Mouse (Mus musculus) CD4-positive, CD25-positive, alpha-beta regulatory T cell, adult 4 months (primary cell): ENCODE measurements around the gene Blnk. TPM values are rescaled to one million over a fixed set of nuclear protein-coding genes. Genes with fewer than 3 reads are reported as not detected.

Source experiments
- ATAC-seq: one replicate; pipeline ENCODE4 v1.8.0; 2017
- polyA plus RNA-seq, 2 experiments: library from polyadenylated mRNA; unstranded; fragments of 100-300 nt; shearing (Covaris generic); gene quantifications; one replicate each; pipeline ENCODE4 v1.2.1; 2017

Blnk gene
- polyA plus RNA-seq, 2 experiments from 2014 or later = 3.3 TPM; not detected in 1

- ATAC-seq = no peak
These were observed 5.2 kb upstream of the Blnk start for GRCm38 (mm10) chr19:40999569-40999968.

DNA sequence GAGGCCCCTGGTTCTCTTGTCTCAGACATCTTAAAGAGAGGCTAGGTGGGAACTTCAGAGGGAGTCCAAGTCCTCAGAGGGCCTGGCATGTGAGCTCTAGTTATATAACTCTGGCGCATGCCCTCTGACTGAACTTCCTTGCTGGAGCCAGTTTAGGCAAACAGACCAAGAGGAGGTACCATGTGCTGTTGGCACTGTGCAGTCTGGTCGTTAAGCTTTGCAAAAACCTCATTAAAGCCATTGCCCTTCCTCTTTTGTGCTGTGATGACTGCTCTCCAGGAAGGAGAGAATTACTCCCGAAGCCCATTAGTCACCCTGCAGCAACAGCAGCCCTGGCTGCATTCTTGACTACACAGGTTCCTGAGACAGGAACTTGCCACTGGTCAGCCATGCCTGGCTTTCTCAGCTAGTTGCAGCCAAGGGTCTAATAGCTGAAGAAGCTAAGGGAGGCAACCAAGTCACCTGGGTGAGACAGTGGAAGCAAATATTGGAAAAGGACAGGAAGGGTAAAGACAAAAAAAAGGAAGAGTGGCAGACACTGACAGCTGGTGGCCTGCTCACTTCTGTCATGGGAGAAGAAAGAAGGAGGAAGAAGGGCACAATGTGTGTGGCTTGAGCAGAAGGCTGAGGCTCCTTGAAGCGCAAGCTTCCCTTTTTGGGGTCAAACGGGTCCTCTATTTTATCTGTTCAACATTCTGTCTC, 4.3 kb upstream of the Blnk start:
- no peak for ATAC-seq

DNA sequence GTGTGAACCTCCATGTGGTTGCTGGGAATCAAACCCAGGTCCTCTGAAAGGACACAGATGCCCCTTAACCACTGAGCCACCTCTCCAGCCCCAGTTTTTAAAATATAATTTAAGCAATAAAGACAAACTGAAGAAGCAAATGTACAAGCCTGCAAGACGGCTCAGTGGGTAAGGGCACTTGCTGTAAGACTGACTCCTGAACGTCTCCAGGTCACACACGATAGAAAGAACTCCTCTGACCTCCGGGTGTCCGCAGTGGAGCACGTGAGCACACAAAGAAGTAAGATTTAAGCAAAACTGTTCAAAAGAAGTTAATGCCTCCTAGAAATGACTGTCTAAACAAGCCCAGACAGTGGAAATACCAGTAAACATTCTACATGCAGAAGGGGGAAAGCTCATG, 2.4 kb upstream of the Blnk start:
- no peak for ATAC-seq

GRCm38 (mm10) chr19:40995449-40996401, 1.4 kb upstream of the Blnk start:
- no peak for ATAC-seq

DNA sequence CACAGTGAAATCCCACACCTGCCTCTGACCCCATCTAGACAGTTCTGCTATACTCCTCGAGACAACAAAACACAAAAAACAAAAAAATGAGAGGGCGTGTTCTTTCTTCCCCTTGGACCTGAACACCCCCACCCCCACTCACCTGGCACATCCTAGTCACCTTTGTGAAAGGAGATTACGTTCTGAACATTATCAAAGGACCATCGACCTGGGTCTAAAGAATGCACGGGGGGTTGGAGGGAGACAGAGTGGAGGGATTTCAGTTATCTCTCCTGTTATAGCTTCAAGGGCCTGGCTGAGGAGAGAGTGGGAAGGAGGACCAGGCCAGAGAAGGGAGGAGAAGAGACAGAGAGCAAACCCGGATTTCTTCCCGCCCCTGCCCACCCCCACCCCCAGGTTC, 576 bp upstream of the Blnk start:
- ATAC-seq = no peak

- no peak for ATAC-seq
These were observed 979 bp downstream of the Blnk start for GRCm38 (mm10) chr19:40993356-40993755.

DNA sequence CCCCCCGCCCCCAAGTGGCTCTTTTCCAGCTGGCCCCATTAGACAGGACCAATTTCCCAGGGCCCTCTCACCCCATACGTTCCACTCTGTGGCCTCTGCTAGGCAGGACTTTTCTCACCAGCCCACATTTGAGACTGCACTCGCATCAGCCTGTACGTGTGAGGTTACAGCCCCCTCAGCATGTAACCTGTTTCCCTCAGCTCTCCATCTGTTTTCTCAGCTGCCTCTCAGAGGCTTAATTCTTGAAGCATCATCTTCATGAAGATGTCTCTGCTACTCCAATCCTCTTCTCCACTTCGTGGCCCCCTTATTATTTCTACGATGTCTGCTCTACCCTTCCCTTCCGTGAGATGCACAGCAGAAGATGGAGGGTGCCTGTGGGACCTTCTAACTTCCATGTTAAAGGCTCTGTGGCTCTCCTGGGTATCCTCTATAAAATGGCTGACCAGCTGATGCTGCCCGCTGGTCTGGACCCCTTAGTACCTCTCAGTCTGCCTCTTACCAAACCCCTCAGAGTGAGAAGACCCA, 1.8 kb downstream of the Blnk start:
- no peak for ATAC-seq

DNA sequence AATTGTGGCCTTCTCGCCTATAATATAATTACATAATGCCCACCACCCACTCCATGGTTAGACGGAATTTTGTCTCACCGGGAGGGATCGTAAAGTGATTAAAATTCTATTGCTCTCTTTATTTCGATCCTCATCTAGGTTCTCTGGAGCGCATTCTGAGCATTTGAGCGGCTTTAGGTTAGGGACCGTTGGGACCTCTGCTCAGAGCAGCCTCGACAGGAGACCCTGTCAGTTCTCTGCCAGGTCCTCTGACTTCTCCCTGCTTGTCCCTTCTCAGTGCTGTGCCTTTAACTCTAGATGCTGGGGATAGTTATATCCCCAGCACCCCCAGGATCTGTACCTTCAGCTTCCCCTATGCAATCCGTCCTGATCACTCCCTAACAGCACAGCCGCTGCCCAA, 2.2 kb downstream of the Blnk start:
- no peak for ATAC-seq

DNA sequence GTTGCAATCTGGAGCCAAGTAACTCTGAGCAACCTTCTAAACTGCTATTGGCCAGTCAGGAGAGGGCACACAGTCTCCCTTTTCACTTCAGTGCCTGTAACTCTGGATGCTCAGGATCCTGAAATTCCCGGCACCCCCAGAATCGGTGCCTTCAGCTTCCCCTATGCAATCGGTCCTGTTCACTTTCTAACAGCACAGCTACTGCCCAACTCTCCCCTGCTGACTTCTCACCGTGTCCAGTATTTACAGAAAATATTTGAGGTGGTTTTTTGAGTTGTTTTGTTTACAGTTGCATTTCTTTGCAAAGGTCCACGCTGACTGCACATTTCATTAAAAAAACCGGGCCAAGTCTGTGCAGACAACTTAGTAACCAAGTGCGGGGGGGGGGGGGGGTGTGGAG, 2.7 kb downstream of the Blnk start:
- no peak for ATAC-seq

DNA sequence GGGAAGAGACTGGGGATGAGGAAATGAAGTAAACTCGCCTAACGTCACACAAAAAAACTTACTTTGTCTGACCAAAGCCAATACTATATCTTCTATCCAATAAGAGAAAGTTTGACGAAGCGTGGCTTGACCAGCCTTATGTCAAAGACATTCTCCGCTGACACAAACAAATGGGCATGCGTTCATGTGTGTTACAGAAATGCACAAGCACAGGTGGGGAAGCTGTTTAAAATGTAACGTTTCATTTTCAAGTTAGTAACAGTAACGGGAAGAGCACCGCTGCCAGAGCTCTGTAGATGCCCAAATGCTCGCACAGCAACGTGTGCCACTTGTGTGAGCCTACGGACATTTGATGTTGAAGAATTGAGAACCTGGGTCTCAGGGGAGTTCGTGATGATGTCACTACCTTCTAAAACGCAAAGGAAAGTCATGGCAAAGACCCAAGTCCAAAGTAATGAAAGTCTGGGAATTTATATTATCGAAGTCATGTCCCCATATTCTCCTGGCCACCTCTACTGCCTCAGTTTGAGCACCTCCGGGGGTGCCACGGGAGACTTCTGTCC, 3.5 kb downstream of the Blnk start:
- ATAC-seq = no peak

DNA sequence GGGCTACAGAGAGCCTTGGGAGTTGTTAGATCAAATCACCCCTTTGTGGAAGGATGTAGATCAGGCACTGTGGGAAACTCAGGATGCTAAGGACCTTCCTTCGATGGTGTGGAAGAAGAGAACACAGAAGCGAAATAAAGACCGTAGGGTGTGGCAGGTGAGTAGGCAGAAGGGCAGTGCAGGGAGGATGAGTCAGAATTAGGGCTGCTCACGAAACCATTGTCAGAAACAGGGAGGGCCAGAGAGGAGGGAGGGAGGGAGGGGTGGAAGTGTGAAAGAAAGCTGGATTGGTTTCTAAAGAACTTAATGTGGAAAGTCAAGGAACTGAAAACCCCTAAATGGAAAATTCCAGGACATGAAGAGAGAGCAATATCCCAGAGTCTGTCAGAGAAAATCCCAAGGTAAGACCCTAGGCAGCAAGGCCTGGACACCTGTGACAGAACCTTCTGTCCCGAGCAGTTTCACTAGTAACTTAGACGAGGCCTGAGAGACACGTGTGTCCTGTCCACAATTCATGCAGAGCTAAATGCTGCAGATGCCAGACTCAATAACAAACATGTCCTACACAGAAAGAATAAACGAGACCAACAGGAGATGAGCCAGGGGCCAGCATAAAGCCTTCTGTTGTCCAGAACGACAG, 4.3 kb downstream of the Blnk start:
- ATAC-seq = no peak

DNA sequence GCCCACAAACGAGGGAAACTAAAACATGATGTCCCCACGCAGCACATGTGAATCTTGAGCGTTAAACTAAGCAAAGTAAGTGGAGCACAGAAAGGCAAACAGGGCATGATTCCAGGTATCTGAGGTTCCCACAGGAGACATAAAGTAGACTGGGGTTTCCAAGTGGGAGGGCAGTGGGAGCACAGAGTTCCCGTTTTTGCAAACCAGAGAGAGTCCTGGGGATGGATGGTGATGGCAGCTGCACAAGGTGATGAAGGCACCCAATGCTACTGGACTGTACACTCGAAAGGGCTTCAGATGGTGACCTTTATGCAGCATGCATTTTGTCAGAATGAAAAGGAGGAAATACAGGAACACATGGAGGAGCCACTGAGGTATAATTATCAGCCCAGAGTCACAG, 5.5 kb downstream of the Blnk start:
- ATAC-seq = no peak

GRCm38 (mm10) chr19:40984536-40984935, 9.8 kb downstream of the Blnk start:
- no peak for ATAC-seq

DNA sequence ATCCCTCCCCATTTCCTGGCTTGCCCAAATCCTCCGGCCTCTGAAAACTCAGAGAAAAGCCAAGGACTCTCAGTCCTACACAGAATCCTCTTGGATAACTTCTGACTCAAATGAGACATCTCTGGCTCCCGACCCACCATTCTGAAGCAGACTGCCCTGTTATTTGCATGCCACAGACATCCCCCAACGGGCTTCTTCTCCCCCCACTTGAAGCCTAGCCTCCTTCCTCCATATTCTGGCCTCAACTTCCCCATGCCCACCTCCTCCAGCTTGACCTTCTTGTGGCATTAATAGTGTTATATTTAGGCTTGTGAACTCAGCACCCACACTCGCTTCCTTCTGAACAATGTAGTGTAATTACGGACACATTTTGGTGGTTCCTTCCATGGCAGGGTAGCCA, 13.7 kb downstream of the Blnk start:
- ATAC-seq = no peak

- no peak for ATAC-seq
These were observed 16.3 kb downstream of the Blnk start for GRCm38 (mm10) chr19:40978026-40978425.

GRCm38 (mm10) chr19:40976946-40977917, 17.1 kb downstream of the Blnk start:
- ATAC-seq = no peak

DNA sequence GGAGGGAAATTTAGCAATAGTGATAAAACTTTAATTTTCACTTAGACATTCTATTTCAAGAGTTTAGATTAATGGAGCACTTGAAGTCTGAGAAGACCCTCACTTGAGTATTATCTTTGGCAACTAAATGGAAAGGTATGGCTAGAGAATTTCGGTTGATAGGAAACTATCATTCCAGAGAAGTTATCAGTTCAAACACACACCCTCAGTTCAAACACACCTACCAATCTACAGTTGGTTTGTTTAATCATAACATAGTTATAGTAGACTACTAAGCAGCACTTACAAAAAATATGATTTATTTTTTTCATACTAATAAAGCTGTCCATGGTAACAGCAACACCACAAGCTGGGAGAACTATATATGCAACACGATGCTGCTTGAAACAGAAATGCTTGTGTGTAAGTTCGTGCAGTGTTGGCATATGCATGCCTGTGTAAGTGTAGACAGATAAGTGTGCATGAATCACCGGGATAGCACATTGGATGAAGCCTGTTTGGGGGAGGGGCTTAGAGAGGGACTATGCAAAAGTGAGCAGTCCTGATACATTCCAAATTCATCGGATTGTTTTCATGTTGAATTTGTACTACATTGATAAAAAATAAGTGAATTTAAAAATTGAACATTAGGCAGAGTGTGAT, 22.9 kb downstream of the Blnk start:
- no peak for ATAC-seq

GRCm38 (mm10) chr19:40970775-40971174, 23.6 kb downstream of the Blnk start:
- no peak for ATAC-seq

GRCm38 (mm10) chr19:40970301-40970700, 24.0 kb downstream of the Blnk start:
- no peak for ATAC-seq

GRCm38 (mm10) chr19:40964936-40965850, 29.1 kb downstream of the Blnk start:
- no peak for ATAC-seq
